Comparison of ENCODE assay signal across 9 mouse cellular contexts in genomic region chr4:89445214-89446155, GRCm38 (mm10).
A peak's percentile ranks its signal among the peaks of the same experiment; 100 is the strongest.
DNase-seq lines count a peak whose midpoint lies in the region; ATAC-seq lines count a peak whose summit lies in the region.
"Had no signal": no experiment of that assay in that cellular context is flagged by ENCODE, and none has a peak within 500 bp of the region (broad histone marks: within the 10 kb centered on the region; RNA-seq: fewer than 3 reads in every experiment).

No protein-coding gene starts in this region.

- no peak overlapping the region for H3K4me3 ChIP-seq in limb, embryonic 12.5 days (replicated peaks)
- no peak overlapping the region for H3K4me3 ChIP-seq in limb, embryonic 10.5 days
- H3K4me3 ChIP-seq in liver, embryonic 13.5 days (replicated peaks): no peak overlapping the region
- H3K4me3 ChIP-seq in stomach, embryonic 15.5 days (replicated peaks): no peak overlapping the region
- H3K4me3 ChIP-seq in hindbrain, embryonic 10.5 days: no peak overlapping the region

- peaks cover 15% of the 10 kb centered on the region for H3K4me1 ChIP-seq in limb, embryonic 12.5 days (replicated peaks)
- peaks cover 24% of the 10 kb centered on the region for H3K4me1 ChIP-seq in limb, embryonic 10.5 days
- H3K4me1 ChIP-seq in liver, embryonic 13.5 days (replicated peaks): peaks cover 14% of the 10 kb centered on the region
- no peaks in the 10 kb centered on the region for H3K4me1 ChIP-seq in stomach, embryonic 15.5 days
- peaks cover 4% of the 10 kb centered on the region; the same call in 1 of the 2 replicates for H3K4me1 ChIP-seq in hindbrain, embryonic 10.5 days (replicated peaks)

- no peaks in the 10 kb centered on the region for H3K9me3 ChIP-seq in limb, embryonic 12.5 days
- no peaks in the 10 kb centered on the region for H3K9me3 ChIP-seq in limb, embryonic 10.5 days (replicated peaks)
- H3K9me3 ChIP-seq in liver, embryonic 13.5 days (replicated peaks): no peaks in the 10 kb centered on the region
- no peaks in the 10 kb centered on the region for H3K9me3 ChIP-seq in stomach, embryonic 15.5 days
- H3K9me3 ChIP-seq in hindbrain, embryonic 10.5 days: no peaks in the 10 kb centered on the region

- H3K27ac ChIP-seq in limb, embryonic 12.5 days: no peak overlapping the region
- no peak overlapping the region for H3K27ac ChIP-seq in limb, embryonic 10.5 days
- no peak overlapping the region for H3K27ac ChIP-seq in liver, embryonic 13.5 days
- H3K27ac ChIP-seq in stomach, embryonic 15.5 days: no peak overlapping the region
- H3K27ac ChIP-seq in hindbrain, embryonic 10.5 days: no peak overlapping the region

- no peak overlapping the region for H3K4me2 ChIP-seq in limb, embryonic 12.5 days
- peak overlapping the region; percentile 34 for H3K4me2 ChIP-seq in liver, embryonic 13.5 days
- H3K4me2 ChIP-seq in stomach, embryonic 15.5 days: no peak overlapping the region

- no peak for DNase-seq in limb, embryonic 10.5 days (ENCODE audit: low spot score)
- DNase-seq in cerebellum, adult 9-10 months: peak; percentile 72
- peak; percentile 10 for DNase-seq in liver, embryonic 13.5 days
- DNase-seq in hindbrain, embryonic 10.5 days (ENCODE audit: low spot score): no peak
- DNase-seq in kidney, adult 8-10 months: no peak
- DNase-seq: spleen, adult 18-20 months had no signal

- no peaks in the 10 kb centered on the region for H3K36me3 ChIP-seq in limb, embryonic 12.5 days
- H3K36me3 ChIP-seq in limb, embryonic 10.5 days: no peaks in the 10 kb centered on the region
- no peaks in the 10 kb centered on the region for H3K36me3 ChIP-seq in liver, embryonic 13.5 days
- H3K36me3 ChIP-seq in stomach, embryonic 15.5 days: no peaks in the 10 kb centered on the region
- H3K36me3 ChIP-seq in hindbrain, embryonic 10.5 days: no peaks in the 10 kb centered on the region

- H3K27me3 ChIP-seq in limb, embryonic 12.5 days: no peaks in the 10 kb centered on the region; the same call in 1 of the 2 replicates
- H3K27me3 ChIP-seq in limb, embryonic 10.5 days (ENCODE audit: low read depth, poor library complexity, severe bottlenecking): 0 out of 2 replicates have a peak, but pooled peaks cover 6% of the 10 kb centered on the region
- no peaks in the 10 kb centered on the region for H3K27me3 ChIP-seq in liver, embryonic 13.5 days
- no peaks in the 10 kb centered on the region for H3K27me3 ChIP-seq in stomach, embryonic 15.5 days (replicated peaks)
- no peaks in the 10 kb centered on the region for H3K27me3 ChIP-seq in hindbrain, embryonic 10.5 days (ENCODE audit: insufficient read depth, poor library complexity, severe bottlenecking)

- no peak overlapping the region for H3K9ac ChIP-seq in limb, embryonic 12.5 days (replicated peaks)
- H3K9ac ChIP-seq in liver, embryonic 13.5 days: no peak overlapping the region
- no peak overlapping the region for H3K9ac ChIP-seq in stomach, embryonic 15.5 days

- peak; percentile 18; the same call in 1 of the 2 replicates for ATAC-seq in limb, embryonic 12.5 days (ENCODE audit: insufficient number of reproducible peaks, insufficient read depth, low FRiP score, low TSS enrichment, low read depth)
- ATAC-seq in liver, embryonic 13.5 days (ENCODE audit: low read depth): peak; percentile 84
- peak; percentile 50; the same call in 1 of the 2 replicates for ATAC-seq in stomach, embryonic 15.5 days (ENCODE audit: insufficient read depth, low FRiP score, low read depth)
- ATAC-seq: forebrain, embryonic 16.5 days had no signal

- 39% methylated on average over 11 of the region's 11 CpGs for WGBS in limb, embryonic 12.5 days
- WGBS in limb, embryonic 10.5 days: 51% methylated on average over 11 of the region's 11 CpGs
- WGBS in liver, embryonic 13.5 days (ENCODE audit: insufficient replicate concordance): 14% methylated on average over 11 of the region's 11 CpGs
- 38% methylated on average over 11 of the region's 11 CpGs for WGBS in stomach, embryonic 15.5 days
- 66% methylated on average over 11 of the region's 11 CpGs for WGBS in hindbrain, embryonic 10.5 days

Comparison
In these comparisons a context has a peak if more than half of its experiments do, and no peak if none do; other contexts are left out.
1. ATAC-seq: peak in every context shown above with its lines; median percentile 84 in liver, embryonic 13.5 days; 50 in stomach, embryonic 15.5 days; 18 in limb, embryonic 12.5 days.
2. DNase-seq: peak in cerebellum, adult 9-10 months (single experiment) and liver, embryonic 13.5 days (single experiment); none in limb, embryonic 10.5 days (single experiment), hindbrain, embryonic 10.5 days (single experiment) and kidney, adult 8-10 months (0 of 2).